Comparison of ENCODE assay signal across 8 mouse cellular contexts in genomic region chr3:128520671-128521103, GRCm38 (mm10).
DNase-seq lines count a peak whose midpoint lies in the region; ATAC-seq lines count a peak whose summit lies in the region.

No protein-coding gene starts in this region.

- no peaks in the 10 kb centered on the region for H3K36me3 ChIP-seq in kidney, embryonic 15.5 days
- no peaks in the 10 kb centered on the region for H3K36me3 ChIP-seq in embryonic facial prominence, embryonic 15.5 days
- H3K36me3 ChIP-seq in heart, embryonic 12.5 days = no peaks in the 10 kb centered on the region
- H3K36me3 ChIP-seq in midbrain, embryonic 14.5 days (ENCODE audit: control insufficient read depth, insufficient read depth, low read length) = no peaks in the 10 kb centered on the region

- no peak overlapping the region for H3K27ac ChIP-seq in kidney, embryonic 15.5 days
- H3K27ac ChIP-seq in embryonic facial prominence, embryonic 15.5 days (replicated peaks) = peak overlapping the region; percentile 55
- no peak overlapping the region for H3K27ac ChIP-seq in heart, embryonic 12.5 days (ENCODE audit: poor library complexity, severe bottlenecking)
- no peak overlapping the region for H3K27ac ChIP-seq in midbrain, embryonic 14.5 days (replicated peaks; ENCODE audit: low read depth, low read length)

- H3K27me3 ChIP-seq in kidney, embryonic 15.5 days = no peaks in the 10 kb centered on the region
- H3K27me3 ChIP-seq in embryonic facial prominence, embryonic 15.5 days = no peaks in the 10 kb centered on the region
- peaks cover 22% of the 10 kb centered on the region for H3K27me3 ChIP-seq in heart, embryonic 12.5 days (replicated peaks)
- H3K27me3 ChIP-seq in midbrain, embryonic 14.5 days (ENCODE audit: control insufficient read depth, insufficient read depth, low read length) = no peaks in the 10 kb centered on the region

- H3K4me2 ChIP-seq in kidney, embryonic 15.5 days = peak overlapping the region; percentile 38; the same call in 1 of the 2 replicates
- peak overlapping the region; percentile 38 for H3K4me2 ChIP-seq in embryonic facial prominence, embryonic 15.5 days (replicated peaks)
- H3K4me2 ChIP-seq in heart, embryonic 12.5 days = peak overlapping the region; percentile 24; the same call in 1 of the 2 replicates
- peak overlapping the region; percentile 39; the same call in 1 of the 2 replicates for H3K4me2 ChIP-seq in midbrain, embryonic 14.5 days (ENCODE audit: low read length)

- H3K9me3 ChIP-seq in kidney, embryonic 15.5 days (replicated peaks) = no peaks in the 10 kb centered on the region
- H3K9me3 ChIP-seq in embryonic facial prominence, embryonic 15.5 days (replicated peaks) = no peaks in the 10 kb centered on the region
- H3K9me3 ChIP-seq in heart, embryonic 12.5 days (replicated peaks) = peaks cover 8% of the 10 kb centered on the region; the same call in 1 of the 2 replicates
- no peaks in the 10 kb centered on the region for H3K9me3 ChIP-seq in midbrain, embryonic 14.5 days (ENCODE audit: control insufficient read depth, low read length)

- H3K9ac ChIP-seq in kidney, embryonic 15.5 days = no peak overlapping the region
- H3K9ac ChIP-seq in embryonic facial prominence, embryonic 15.5 days = no peak overlapping the region
- no peak overlapping the region for H3K9ac ChIP-seq in heart, embryonic 12.5 days
- no peak overlapping the region for H3K9ac ChIP-seq in midbrain, embryonic 14.5 days (replicated peaks; ENCODE audit: low read length)

- 0 out of 2 replicates have a peak, but pooled peaks cover 4% of the 10 kb centered on the region for H3K4me1 ChIP-seq in kidney, embryonic 15.5 days
- peaks cover 9% of the 10 kb centered on the region for H3K4me1 ChIP-seq in embryonic facial prominence, embryonic 15.5 days
- H3K4me1 ChIP-seq in heart, embryonic 12.5 days (replicated peaks) = peaks cover 17% of the 10 kb centered on the region
- peaks cover 13% of the 10 kb centered on the region for H3K4me1 ChIP-seq in midbrain, embryonic 14.5 days (ENCODE audit: control insufficient read depth, insufficient read depth, low read length)

- DNase-seq in kidney, adult 9 months = no peak
- DNase-seq in layer of hippocampus, postnatal 10 days (ENCODE audit: low spot score in 2 of 2) = peak; percentile 40 to 45
- DNase-seq in midbrain, embryonic 14.5 days = peak; percentile 48
- no peak for DNase-seq in B cell, adult 2 months
- no peak for DNase-seq in adrenal gland, adult 8-10 months

- WGBS in kidney, embryonic 15.5 days = 60% methylated on average over 7 of the region's 7 CpGs
- 23% methylated on average over 7 of the region's 7 CpGs for WGBS in embryonic facial prominence, embryonic 15.5 days
- WGBS in heart, embryonic 12.5 days = 26% methylated on average over 7 of the region's 7 CpGs
- WGBS in midbrain, embryonic 14.5 days = 54% methylated on average over 7 of the region's 7 CpGs

- H3K4me3 ChIP-seq in kidney, embryonic 15.5 days (replicated peaks) = no peak overlapping the region
- H3K4me3 ChIP-seq in embryonic facial prominence, embryonic 15.5 days (replicated peaks) = peak overlapping the region; percentile 13
- no peak overlapping the region for H3K4me3 ChIP-seq in heart, embryonic 12.5 days
- no peak overlapping the region for H3K4me3 ChIP-seq in midbrain, embryonic 14.5 days (replicated peaks; ENCODE audit: low read depth, low read length)

- 0 out of 2 replicates have a peak, but pooled peaks have one; percentile 29 for ATAC-seq in kidney, embryonic 15.5 days (replicated peaks; ENCODE audit: low FRiP score)
- ATAC-seq in embryonic facial prominence, embryonic 15.5 days (ENCODE audit: insufficient number of reproducible peaks, low FRiP score, low TSS enrichment, low read depth) = peak; percentile 79
- ATAC-seq in heart, embryonic 12.5 days (ENCODE audit: insufficient number of reproducible peaks, low FRiP score) = peak; percentile 72
- ATAC-seq in midbrain, embryonic 14.5 days (ENCODE audit: low FRiP score, low TSS enrichment) = peak; percentile 53; the same call in 1 of the 2 replicates

Comparison
In these comparisons a context has a peak if more than half of its experiments do, and no peak if none do; other contexts are left out.
1. ATAC-seq: peak in every context shown above with its lines; median percentile 79 in embryonic facial prominence, embryonic 15.5 days; 72 in heart, embryonic 12.5 days; 53 in midbrain, embryonic 14.5 days; 29 in kidney, embryonic 15.5 days.
2. DNase-seq: peak in layer of hippocampus, postnatal 10 days (2 of 2) and midbrain, embryonic 14.5 days (single experiment); none in kidney, adult 9 months (single experiment), B cell, adult 2 months (0 of 2) and adrenal gland, adult 8-10 months (single experiment).
3. Peak in every context shown above with its lines, with median percentiles within 50 percentile points of each other: H3K4me2 ChIP-seq.